Comparison of ENCODE assay signal across 24 mouse cellular contexts in the genomic region with DNA sequence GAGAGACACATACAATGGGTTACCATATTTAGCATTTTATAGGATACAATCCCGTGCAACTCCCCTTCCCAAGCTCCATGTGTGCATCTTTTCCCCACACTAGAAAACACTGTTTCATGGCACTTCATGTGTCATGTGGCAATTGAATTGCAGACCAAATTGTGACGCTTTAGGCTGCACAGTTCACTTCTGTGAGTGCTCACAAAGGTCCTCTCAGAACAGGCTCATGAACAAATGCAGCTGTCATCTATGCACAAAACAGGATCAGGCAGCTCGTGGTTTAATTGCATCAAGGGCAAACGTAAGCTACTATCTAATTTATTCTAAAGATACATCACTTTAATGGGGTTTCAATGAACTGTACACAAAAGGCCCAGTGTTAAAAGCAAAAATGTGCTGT.
DNase-seq lines count a peak whose midpoint lies in the region; ATAC-seq lines count a peak whose summit lies in the region.
"Had no signal": no experiment of that assay in that cellular context is flagged by ENCODE, and none has a peak within 500 bp of the region (broad histone marks: within the 10 kb centered on the region; RNA-seq: fewer than 3 reads in every experiment).

No protein-coding gene starts in this region.

- no peaks in the 10 kb centered on the region for H3K27me3 ChIP-seq in hindbrain, embryonic 15.5 days
- H3K27me3 ChIP-seq in hindbrain, embryonic 10.5 days (ENCODE audit: insufficient read depth, poor library complexity, severe bottlenecking): no peaks in the 10 kb centered on the region
- H3K27me3 ChIP-seq in midbrain, embryonic 15.5 days (replicated peaks): no peaks in the 10 kb centered on the region
- no peaks in the 10 kb centered on the region for H3K27me3 ChIP-seq in midbrain, embryonic 11.5 days (ENCODE audit: control insufficient read depth, insufficient read depth, low read length)
- no peaks in the 10 kb centered on the region for H3K27me3 ChIP-seq in forebrain, embryonic 12.5 days
- H3K27me3 ChIP-seq: embryonic facial prominence, embryonic 15.5 days; limb, embryonic 12.5 days; neural tube, embryonic 13.5 days; stomach, embryonic 15.5 days had no signal

- DNase-seq in hindbrain, embryonic 10.5 days (ENCODE audit: low spot score): no peak
- DNase-seq in midbrain, embryonic 11.5 days (ENCODE audit: low spot score, missing footprints): no peak
- DNase-seq in mesoderm, embryonic 11.5 days (ENCODE audit: low read depth, low spot score): peak; percentile 3
- DNase-seq in thymus, postnatal 14 days: no peak
- DNase-seq: adrenal gland, postnatal 14 days; cerebellum, adult 9-10 months; gastrocnemius, postnatal 10 days; kidney, postnatal 36 days; layer of hippocampus, postnatal 36 days; liver, postnatal 0 days; thymus, postnatal 36 days had no signal

- WGBS in hindbrain, embryonic 15.5 days: 41% methylated on average over 4 of the region's 4 CpGs
- WGBS in hindbrain, embryonic 10.5 days: 74% methylated on average over 4 of the region's 4 CpGs
- WGBS in midbrain, embryonic 15.5 days: 44% methylated on average over 4 of the region's 4 CpGs
- WGBS in midbrain, embryonic 11.5 days: 74% methylated on average over 4 of the region's 4 CpGs
- 42% methylated on average over 4 of the region's 4 CpGs for WGBS in forebrain, embryonic 12.5 days

- H3K36me3 ChIP-seq in hindbrain, embryonic 15.5 days: no peaks in the 10 kb centered on the region
- no peaks in the 10 kb centered on the region for H3K36me3 ChIP-seq in hindbrain, embryonic 10.5 days
- no peaks in the 10 kb centered on the region for H3K36me3 ChIP-seq in midbrain, embryonic 15.5 days (replicated peaks)
- H3K36me3 ChIP-seq in midbrain, embryonic 11.5 days (ENCODE audit: control insufficient read depth, insufficient read depth, low read length): no peaks in the 10 kb centered on the region
- H3K36me3 ChIP-seq in forebrain, embryonic 12.5 days (replicated peaks): no peaks in the 10 kb centered on the region
- H3K36me3 ChIP-seq: embryonic facial prominence, embryonic 15.5 days; limb, embryonic 12.5 days; neural tube, embryonic 13.5 days; stomach, embryonic 15.5 days had no signal

- H3K4me2 ChIP-seq in hindbrain, embryonic 15.5 days: no peak overlapping the region
- no peak overlapping the region for H3K4me2 ChIP-seq in midbrain, embryonic 15.5 days
- H3K4me2 ChIP-seq in midbrain, embryonic 11.5 days: no peak overlapping the region
- no peak overlapping the region for H3K4me2 ChIP-seq in forebrain, embryonic 12.5 days
- H3K4me2 ChIP-seq: embryonic facial prominence, embryonic 15.5 days; heart, embryonic 11.5 days; limb, embryonic 12.5 days; liver, embryonic 11.5 days; neural tube, embryonic 13.5 days; stomach, embryonic 15.5 days had no signal

- no peak overlapping the region for H3K4me3 ChIP-seq in hindbrain, embryonic 15.5 days
- no peak overlapping the region for H3K4me3 ChIP-seq in hindbrain, embryonic 10.5 days
- no peak overlapping the region for H3K4me3 ChIP-seq in midbrain, embryonic 15.5 days
- H3K4me3 ChIP-seq in midbrain, embryonic 11.5 days (ENCODE audit: low read depth, low read length): no peak overlapping the region
- H3K4me3 ChIP-seq in forebrain, embryonic 12.5 days (replicated peaks): no peak overlapping the region
- H3K4me3 ChIP-seq: embryonic facial prominence, embryonic 15.5 days; limb, embryonic 12.5 days; neural tube, embryonic 13.5 days; stomach, embryonic 15.5 days had no signal

- no peak overlapping the region for H3K27ac ChIP-seq in hindbrain, embryonic 15.5 days (replicated peaks)
- H3K27ac ChIP-seq in hindbrain, embryonic 10.5 days: no peak overlapping the region
- no peak overlapping the region for H3K27ac ChIP-seq in midbrain, embryonic 15.5 days
- H3K27ac ChIP-seq in midbrain, embryonic 11.5 days (ENCODE audit: low read depth, low read length): no peak overlapping the region
- H3K27ac ChIP-seq in forebrain, embryonic 12.5 days: no peak overlapping the region
- H3K27ac ChIP-seq: embryonic facial prominence, embryonic 15.5 days; limb, embryonic 12.5 days; macrophage; neural tube, embryonic 13.5 days; stomach, embryonic 15.5 days had no signal

- no peaks in the 10 kb centered on the region for H3K4me1 ChIP-seq in hindbrain, embryonic 15.5 days (replicated peaks)
- H3K4me1 ChIP-seq in hindbrain, embryonic 10.5 days (replicated peaks): no peaks in the 10 kb centered on the region
- no peaks in the 10 kb centered on the region for H3K4me1 ChIP-seq in midbrain, embryonic 15.5 days
- H3K4me1 ChIP-seq in midbrain, embryonic 11.5 days (ENCODE audit: control insufficient read depth, insufficient read depth, low read length): no peaks in the 10 kb centered on the region
- no peaks in the 10 kb centered on the region for H3K4me1 ChIP-seq in forebrain, embryonic 12.5 days
- H3K4me1 ChIP-seq: embryonic facial prominence, embryonic 15.5 days; limb, embryonic 12.5 days; stomach, embryonic 15.5 days had no signal

- H3K9ac ChIP-seq in hindbrain, embryonic 15.5 days: no peak overlapping the region
- no peak overlapping the region for H3K9ac ChIP-seq in midbrain, embryonic 15.5 days
- H3K9ac ChIP-seq in midbrain, embryonic 11.5 days (ENCODE audit: low read length): no peak overlapping the region
- no peak overlapping the region for H3K9ac ChIP-seq in forebrain, embryonic 12.5 days
- H3K9ac ChIP-seq: embryonic facial prominence, embryonic 15.5 days; limb, embryonic 12.5 days; liver, postnatal 0 days; neural tube, embryonic 13.5 days; stomach, embryonic 15.5 days had no signal

- ATAC-seq in hindbrain, embryonic 15.5 days (ENCODE audit: low FRiP score, low read depth): 0 out of 2 replicates have a peak, but pooled peaks have one; percentile 30
- 0 out of 2 replicates have a peak, but pooled peaks have one; percentile 4 for ATAC-seq in midbrain, embryonic 15.5 days (replicated peaks)
- no peak for ATAC-seq in midbrain, embryonic 11.5 days (ENCODE audit: low FRiP score)
- peak; percentile 68; the same call in 1 of the 2 replicates for ATAC-seq in forebrain, embryonic 12.5 days (ENCODE audit: low FRiP score)
- ATAC-seq: CD4-positive, CD25-positive, alpha-beta regulatory T cell, adult 4 months; intestine, postnatal 0 days; liver, postnatal 0 days; lung, postnatal 0 days had no signal

- no peaks in the 10 kb centered on the region for H3K9me3 ChIP-seq in hindbrain, embryonic 15.5 days
- no peaks in the 10 kb centered on the region for H3K9me3 ChIP-seq in hindbrain, embryonic 10.5 days
- no peaks in the 10 kb centered on the region for H3K9me3 ChIP-seq in midbrain, embryonic 15.5 days
- no peaks in the 10 kb centered on the region for H3K9me3 ChIP-seq in midbrain, embryonic 11.5 days (ENCODE audit: control insufficient read depth, low read length)
- no peaks in the 10 kb centered on the region for H3K9me3 ChIP-seq in forebrain, embryonic 12.5 days
- H3K9me3 ChIP-seq: embryonic facial prominence, embryonic 15.5 days; limb, embryonic 12.5 days; neural tube, embryonic 13.5 days; stomach, embryonic 15.5 days had no signal
